Mouse (Mus musculus): Measurements from ENCODE around the gene Qsox1.

Qsox1 gene

DNA sequence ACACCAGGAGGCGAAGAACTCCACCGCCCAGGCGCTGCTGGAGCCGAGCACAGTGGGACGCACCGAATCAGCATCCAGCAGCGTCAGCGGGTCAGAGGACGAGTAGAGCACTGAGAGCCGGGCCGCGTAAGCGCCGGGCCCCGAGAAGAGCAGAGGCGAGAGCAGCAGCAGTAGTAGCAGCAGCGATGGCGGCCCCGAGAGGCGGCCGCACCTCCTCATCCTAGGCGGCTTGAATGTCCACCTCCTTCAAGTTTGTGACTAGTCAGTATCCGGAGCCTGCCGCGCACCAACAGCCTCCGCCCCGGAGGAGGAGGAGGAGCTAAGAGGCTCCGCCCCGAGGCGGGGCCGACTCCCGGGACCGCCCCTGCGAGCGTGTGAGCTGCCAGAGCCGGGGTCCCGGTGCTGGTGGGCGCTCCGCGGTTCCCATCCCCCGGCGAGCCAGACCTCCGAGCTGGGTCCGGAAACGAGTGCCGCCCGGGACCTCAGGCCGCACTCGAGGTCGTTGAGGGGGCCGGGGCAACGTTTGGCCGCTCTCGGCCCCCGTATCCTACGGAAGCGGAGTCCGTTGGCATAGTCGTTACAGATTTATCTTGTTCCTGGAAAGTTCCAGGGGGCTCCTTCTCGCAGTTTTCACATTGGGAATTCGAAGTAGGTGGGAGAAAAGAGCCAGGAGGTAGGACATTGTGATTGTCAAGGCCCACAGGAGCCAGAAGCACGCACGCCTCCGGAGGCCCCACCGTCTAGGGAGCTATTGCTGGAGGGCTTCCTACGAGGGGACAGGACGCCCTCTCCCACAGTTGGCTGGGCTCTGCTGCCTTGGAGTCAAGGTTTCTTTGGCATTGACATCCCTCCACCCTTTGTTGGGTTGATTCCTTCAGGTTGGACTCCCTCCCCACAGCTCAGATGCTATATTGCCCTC, at the start of gene Qsox1:
Gene Qsox1 (minus strand): TSS at position 309 of the 919 bp plus-strand sequence.
- DNase-seq (ENCODE audit: low read depth, low spot score): peak; percentile 65

DNA sequence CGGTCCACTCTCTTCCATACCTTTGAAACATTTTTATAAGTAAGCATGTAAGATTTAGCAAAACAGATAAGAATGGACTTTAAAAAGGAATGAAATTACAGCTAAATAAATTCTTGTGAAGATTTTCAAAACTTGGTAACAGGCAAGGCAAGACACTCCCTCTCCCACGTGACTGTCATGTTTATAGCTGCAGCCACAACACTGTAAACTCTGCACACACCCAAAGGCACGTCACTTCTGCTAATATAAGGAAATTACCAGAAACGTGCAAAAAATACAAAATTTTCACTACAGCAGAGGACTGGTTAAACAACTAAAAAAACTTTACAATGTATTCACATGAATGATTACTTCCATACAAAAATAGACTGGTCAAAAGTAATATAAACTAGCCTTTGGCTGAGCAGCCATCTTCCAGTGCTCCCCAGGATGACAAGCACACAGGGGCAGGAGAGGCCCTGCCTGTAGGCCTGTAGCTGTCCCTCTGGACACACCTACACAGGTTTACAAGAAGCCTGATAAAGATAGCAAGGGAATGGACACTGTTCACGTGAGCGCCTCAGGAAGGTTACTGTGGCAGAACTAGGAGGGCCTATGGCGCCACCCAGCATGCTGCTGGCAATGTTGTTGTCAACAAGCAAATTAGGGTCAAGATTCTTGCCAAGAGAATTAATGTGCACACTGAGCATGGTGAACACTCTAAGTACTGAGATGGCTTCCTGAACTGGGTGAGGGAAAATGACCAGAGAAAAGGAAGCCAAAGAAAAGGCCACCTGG, 42.4 kb upstream of the Qsox1 start:
- DNase-seq (ENCODE audit: low read depth, low spot score): no peak

DNA sequence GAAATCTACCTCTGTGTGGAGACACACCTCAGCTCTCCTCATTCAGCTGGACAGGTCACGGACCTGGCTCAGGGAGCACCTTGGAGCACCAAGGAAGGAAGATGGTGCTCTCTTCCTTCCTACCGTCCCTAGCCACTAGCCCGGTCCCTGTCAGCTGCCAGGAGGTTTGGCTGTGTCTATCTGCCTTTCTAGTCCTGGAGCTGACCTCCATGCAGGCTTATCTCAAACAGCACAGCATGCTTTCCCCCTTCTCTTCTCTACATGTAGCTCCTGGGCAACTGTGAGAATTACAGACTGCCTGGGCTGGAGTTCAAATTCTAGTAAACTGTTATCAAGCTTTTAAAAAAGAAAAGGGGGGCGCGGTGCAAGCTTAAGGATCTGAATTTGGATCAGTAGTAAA, 40.3 kb upstream of the Qsox1 start:
- DNase-seq (ENCODE audit: low read depth, low spot score): no peak

DNA sequence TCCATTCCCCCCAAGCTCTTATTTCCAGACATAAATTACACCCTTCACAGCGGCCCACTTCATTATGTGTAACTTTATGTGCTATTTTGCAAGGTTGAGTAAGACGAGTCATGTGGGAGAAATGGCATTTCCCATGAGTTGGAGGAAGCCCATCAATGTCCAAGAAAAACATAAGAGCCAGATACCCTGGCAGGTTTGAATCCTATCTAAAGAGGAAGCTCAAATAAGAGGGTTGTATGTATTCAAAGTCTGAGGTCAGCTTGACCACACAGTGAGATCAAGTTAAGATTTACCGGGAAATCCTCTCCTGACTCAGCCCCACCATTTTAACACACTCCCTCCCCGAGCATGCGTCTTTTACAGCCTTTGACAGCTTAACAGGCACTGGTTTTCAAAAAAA, 31.5 kb upstream of the Qsox1 start:
- DNase-seq (ENCODE audit: low read depth, low spot score): no peak

DNA sequence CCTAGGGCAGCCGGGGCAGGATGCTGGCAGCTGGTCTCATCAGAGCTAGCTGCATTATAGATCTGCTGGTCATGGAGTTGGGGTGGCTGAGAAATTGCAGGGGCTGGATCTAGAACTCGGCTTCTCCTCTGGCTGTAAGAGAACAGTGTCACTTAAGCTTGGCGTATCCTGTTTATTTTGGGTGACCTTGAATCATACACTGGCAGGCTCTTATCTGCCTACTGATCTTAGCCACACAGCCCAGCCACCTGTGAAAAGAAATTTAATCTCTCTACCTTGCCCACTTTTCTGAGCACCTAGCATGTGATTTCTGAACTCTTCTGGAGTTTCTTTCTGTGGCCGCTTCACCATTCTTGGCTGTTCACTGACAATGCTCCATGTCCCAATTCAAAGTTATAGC, 30.8 kb upstream of the Qsox1 start:
- DNase-seq (ENCODE audit: low read depth, low spot score): no peak

DNA sequence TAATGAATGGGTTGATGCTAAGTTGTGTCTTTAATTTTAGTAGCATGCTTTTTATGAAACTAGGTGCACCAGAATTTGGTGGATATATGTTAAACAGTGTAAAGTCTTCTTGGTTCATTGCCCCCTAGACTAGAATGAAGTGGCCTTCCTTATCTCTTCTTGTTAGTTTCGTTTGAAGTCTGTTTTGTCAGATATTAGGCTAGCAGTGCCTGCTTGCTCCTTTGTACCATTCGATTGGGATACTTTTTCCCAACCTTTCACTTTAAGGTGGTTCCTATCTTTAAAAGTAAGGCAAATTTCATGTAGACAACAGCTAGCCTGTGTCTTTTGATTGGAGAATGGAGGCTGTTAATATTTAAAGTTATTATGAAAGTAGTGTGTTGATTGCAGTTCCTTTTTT, 23.0 kb upstream of the Qsox1 start:
- DNase-seq (ENCODE audit: low read depth, low spot score): no peak

DNA sequence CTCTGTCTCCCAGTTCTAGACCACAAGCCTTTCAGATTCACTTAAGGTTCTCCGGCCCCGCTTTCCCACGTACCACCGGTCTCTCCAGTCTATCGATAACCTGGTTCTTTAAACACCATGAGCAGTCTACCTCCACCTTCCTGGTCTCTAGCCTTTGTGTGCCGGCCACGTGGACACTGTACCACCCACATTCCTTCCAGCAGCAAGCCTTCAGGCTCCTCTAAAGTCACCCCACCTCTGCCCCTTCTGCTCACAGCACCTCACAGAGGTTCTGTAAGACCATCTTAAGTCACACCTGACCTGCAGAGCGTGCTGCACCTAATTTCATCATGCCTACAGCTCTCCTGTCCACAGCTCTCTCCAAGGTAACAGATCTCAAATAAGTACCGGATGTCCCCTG, 20.9 kb upstream of the Qsox1 start:
- DNase-seq (ENCODE audit: low read depth, low spot score): no peak

DNA sequence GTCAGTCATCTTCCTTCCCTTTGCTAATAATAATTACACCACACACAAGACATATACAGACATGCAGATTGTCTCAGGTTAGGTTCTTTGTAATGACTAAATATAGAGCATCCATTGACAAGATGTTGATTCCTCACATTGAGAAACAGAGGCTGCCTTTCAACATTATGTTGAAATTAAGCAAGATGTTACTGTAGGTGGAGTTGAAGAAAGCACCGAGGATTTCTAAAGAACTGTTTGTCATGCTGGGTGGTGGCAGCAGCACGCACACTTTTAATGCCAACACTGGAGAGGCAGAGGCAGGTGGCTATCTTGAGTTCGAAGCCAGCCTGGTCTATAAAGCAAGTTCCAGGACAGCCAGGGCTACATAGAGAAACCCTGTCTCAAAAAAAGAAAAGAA, 19.3 kb upstream of the Qsox1 start:
- no peak for DNase-seq (ENCODE audit: low read depth, low spot score)

DNA sequence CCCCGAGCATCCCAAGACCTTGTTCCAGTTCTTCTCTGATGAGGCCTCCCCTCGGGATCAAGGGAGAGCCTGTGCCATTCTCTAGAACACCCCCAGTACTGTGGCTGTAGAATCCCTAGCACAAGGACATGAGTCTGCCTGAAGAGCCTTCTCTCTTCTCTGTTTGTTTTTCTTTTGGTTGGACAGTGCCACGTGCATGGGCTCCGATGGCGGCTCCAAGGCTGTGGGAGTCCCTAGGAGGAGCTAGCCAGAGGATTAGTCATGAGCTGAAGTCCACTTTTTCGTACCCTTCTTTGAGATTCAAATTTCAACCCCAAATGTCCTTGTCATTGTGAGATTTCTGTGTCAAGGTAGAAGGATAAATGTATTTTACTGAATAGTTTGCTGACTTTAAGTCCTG, 18.2 kb upstream of the Qsox1 start:
- DNase-seq (ENCODE audit: low read depth, low spot score): no peak

DNA sequence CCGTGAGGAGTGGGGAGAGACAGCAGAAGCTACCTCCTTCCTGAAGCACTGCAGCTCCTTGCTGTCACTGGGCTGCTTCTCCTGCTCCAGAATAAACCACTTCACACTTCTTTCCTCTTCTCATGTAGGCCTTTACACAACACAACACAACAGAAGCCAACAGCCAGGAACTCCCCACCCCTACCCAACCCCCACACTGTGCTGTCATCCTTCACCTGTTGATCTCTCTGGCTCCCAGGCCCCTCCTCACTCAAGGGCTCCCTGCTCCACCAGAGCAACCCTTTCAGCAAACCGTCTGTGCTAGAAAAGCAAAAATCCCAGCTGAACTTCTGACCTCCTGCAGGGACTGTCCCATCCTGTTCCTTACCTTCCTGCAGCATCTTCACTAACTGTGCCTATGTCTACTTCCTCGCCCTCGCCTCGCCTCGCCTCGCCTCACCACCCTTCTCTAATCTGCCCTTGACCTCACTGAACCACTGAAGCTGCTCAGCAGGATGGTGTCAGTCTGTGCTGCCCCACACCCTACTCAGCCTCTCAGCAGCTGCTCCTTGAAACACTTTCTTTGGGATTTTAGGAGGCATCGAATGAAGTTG, 15.1 kb upstream of the Qsox1 start:
- no peak for DNase-seq (ENCODE audit: low read depth, low spot score)

DNA sequence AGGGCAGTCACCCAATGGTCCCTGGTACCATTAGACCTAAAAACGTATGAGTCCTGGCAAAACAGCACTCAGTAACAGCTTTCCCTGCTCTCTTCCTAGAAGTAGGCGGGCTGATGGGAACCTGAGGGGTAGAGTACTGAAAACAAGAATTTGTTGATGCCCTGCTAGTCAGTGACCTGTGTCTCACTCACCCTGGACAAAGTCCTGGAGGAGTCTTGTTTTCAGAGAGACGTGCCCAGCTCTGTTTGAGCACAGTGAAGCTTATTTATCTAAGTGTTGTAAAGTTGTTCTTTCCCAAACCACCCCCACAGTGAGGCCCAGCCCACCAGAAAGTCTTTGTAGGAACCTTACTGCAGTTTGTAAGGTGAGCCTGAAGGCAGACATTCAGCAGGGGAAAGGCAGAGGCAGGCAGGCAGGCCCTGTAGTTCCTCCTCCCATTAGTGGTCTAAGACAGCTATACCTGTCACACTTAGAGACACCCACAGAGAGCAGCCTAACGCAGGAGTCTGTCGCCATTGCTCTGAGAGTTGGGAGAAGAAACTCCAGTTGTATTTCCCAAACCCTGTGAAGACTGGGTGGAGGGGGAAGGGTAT, 14.2 kb upstream of the Qsox1 start:
- no peak for DNase-seq (ENCODE audit: low read depth, low spot score)

DNA sequence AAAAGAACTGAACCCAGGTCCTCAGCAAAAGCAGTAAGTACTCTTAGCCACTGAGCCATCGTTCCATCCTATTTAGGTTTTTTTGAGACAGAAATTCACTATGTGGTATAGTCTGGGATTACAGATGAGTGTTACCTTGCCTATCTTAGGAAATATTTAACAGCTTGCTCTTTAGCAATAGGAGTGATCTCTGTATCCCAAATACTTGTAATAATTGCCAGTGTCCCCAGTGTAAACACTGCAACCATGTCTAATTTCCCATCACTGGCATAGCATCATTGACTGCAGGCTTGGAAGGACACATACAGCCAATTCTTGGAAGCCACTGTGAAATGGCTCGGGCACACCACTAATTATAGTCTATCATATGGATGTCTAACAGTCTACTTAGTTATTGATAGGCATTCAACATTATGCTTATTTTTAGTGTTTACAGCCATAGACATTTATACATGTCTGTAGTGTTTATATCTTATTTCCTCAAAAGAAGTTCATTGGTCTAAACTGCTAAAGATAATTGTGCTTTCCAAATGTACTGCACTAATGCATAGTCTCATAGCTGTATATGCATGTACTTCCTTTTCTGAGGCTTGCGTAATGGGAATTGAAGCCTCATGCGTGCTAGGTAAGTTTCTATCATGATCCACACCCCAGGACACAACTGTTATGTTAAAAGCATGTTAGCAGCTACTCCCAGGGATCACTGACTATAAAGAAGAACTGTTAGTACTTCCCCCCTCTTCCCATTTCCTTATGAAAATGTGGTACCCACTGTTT, 13.4 kb upstream of the Qsox1 start:
- DNase-seq (ENCODE audit: low read depth, low spot score): no peak

DNA sequence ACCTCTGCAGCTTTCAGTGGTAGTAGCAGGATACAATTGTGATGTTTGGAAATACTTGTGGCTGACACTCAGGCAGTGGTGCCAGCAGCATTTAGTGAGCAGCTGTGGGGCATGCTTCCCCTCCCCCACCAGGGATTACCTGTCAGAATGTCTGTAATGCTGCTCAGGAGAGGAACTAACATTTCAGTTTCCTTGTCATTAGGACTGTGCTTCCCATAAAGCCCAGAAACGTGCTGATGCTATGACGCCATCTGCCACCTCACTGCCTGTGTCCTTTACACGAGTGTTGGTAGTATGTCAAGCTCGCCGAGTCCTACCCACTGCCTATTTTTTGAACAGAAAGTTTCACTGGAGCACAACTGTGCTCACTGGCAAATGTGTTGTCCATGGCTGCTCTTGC, 8.0 kb upstream of the Qsox1 start:
- DNase-seq (ENCODE audit: low read depth, low spot score): no peak

DNA sequence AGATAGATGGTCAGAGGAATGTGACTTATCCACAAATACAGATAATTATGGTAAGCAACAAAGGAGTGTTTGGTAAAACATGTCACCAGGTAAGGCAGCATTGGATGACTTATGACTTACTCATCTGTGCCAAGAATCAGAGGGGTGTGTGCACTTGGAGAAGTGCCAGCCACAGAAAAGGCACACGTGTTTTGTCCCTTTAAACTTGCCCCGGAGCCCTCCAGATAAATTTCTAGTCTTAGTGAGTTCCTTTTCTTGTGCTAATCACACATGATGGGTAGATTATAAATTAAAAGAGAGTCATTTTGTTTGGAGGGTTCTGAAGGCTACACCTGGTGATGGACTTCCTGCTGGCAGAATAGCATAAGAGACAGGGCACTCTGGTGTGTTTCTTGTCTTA, 3.5 kb upstream of the Qsox1 start:
- no peak for DNase-seq (ENCODE audit: low read depth, low spot score)

DNA sequence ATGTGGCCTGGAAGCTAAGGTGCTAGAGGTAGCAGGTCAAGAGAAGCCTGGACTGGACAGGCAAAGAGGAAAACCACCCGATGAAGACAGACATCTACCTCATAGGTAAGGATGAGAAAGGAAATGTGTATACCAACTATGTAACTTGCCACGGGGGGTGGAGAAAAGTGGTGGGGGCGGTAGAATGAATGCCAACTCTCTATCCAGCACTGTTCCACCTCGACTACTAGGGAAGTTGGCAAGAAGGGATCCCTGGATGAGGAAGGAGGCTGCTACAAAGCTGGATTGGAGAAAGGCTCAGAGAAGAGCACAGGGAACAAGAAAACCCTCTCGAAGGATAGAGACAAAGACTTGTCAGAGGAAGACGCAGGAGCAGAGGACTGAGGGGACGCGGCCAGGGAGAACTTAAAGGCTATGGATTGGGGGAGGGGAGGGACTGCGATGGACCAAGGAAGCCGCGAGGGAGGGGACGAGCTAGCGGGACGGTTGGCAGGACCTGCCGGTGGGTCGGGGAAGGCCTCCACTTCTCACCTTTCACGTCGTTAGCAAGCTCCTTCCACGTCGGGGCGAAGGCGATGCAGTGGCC, 601 bp downstream of the Qsox1 start:
- DNase-seq (ENCODE audit: low read depth, low spot score): no peak

DNA sequence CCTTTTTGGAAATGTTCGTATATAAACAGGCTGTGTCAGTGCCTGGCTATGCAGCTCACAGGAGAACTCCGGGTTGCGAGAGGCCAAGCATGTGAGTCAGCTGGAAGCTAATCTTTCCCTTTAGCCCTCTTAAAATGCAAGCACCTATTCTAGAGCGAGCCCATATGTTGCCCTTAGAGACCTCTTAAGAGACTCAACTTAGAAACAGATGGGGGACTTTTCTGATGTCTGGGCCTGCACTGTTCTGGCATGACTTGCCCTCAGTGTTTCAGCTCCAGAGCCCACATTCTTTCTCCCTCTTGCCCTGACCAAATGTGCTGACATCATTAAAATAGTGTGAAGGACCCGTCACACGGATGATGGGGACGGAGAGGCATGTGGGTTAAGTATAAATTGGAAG, 2.1 kb downstream of the Qsox1 start:
- DNase-seq (ENCODE audit: low read depth, low spot score): no peak

DNA sequence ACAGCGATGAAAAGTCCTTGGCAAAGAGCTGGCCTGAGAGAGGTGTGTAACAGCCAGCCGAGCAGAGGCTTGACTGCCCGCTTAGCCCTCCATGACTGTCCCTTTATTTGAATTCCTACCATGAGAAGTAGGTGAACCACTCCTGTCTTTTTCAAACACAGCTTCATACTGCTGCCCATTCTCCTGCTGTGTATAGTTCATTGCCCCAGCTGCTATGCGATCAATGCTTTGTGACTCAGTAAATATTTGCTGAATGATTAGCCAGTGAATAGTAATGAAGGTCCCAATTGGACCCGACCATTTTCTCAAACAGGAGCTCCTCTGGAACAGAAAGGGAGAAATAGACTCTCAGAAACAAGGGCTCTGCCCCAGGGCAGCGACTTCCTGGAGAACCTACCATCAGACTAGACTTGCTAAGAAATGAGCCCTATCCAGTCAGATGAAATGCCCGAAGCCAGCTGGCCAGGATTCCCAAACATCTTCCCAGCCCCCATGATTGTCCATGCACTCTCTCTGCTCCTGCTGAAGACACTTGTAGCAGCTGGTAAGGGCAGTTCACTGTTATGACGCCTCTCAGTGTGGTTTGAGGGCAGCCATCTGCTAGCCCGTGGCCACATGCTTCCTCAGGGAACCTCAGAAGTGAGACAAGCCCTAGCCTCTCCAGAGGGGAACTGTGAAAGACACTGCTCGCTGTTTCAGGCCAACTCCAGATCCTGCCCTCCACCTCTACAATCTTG, 2.8 kb downstream of the Qsox1 start:
- no peak for DNase-seq (ENCODE audit: low read depth, low spot score)

DNA sequence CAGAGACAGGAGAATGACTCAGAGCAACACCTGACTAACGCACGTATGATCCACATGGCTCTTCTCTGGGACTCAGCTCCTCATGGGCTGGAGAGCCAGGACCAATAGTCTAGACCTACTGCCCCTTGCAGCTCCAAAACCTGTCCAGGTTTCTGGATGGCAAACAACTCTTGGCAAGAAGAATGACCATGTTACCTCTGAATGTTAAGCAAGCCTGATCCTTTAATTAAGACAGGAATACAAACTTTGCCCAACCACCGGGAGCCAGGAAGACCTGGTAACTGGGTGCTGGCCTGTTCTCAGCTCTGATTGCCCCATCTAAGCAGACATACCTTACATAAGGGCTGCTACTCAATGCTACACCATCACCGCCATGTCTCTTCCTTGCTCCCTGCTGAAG, 4.4 kb downstream of the Qsox1 start:
- no peak for DNase-seq (ENCODE audit: low read depth, low spot score)

DNA sequence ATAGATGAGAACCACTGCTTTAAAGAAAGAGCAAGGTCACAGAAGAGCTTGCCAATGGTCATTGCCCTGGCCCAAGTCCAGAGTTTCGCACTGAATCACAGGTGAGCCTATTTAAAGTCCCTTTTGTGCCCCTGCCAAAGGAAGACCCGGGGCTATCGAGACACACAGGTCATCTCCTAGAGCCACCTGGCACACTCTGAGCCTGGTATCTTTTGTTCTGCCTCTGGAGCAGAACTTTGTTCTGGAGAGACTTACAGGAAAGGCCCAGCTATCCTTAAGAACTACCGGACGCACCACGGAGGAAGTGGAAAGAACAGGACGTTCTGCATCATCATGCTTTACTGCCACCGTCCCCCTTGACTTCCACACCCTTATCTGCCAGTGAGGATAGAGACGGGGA, 7.1 kb downstream of the Qsox1 start:
- DNase-seq (ENCODE audit: low read depth, low spot score): no peak
